Mouse (Mus musculus) lung, embryonic 14.5 days (tissue): ENCODE data around the gene Mtmr4. TPM values are rescaled to one million over a fixed set of nuclear protein-coding genes. Genes with fewer than 3 reads are reported as not detected.
A peak's percentile ranks its signal among the peaks of the same experiment; 100 is the strongest.

Source experiments
- ATAC-seq: fragments of 200-750 bp; cut with Nextera tagmentation; 2 replicates; pipeline ENCODE4 v1.8.0; 2017; ENCODE audit warnings: mild to moderate bottlenecking, moderate TSS enrichment, moderate library complexity; ENCODE audit not compliant: insufficient read depth
- DNase-seq: peaks from one replicate; pipeline ENCODE4 v3.0.0-alpha.2; 2015
- H3K27ac ChIP-seq: fragments of 300-500 bp; sonication (generic); 2 replicates; pipeline ENCODE4 v1.5.1; 2014; ENCODE audit warnings: low read depth, mild to moderate bottlenecking, moderate library complexity
- H3K27me3 ChIP-seq: fragments of 300-500 bp; sonication (generic); 2 replicates; pipeline ENCODE4 v1.6.1; 2014; ENCODE audit warnings: low read length, control low read depth; ENCODE audit not compliant: insufficient read depth
- H3K36me3 ChIP-seq: fragments of 300-500 bp; sonication (generic); 2 replicates; pipeline ENCODE4 v1.6.1; 2014; ENCODE audit warnings: control low read depth; ENCODE audit not compliant: insufficient read depth
- H3K4me1 ChIP-seq: fragments of 300-500 bp; sonication (generic); 2 replicates; pipeline ENCODE4 v1.6.1; 2014; ENCODE audit warnings: antibody characterized with exemption, control low read depth; ENCODE audit not compliant: insufficient read depth
- H3K4me2 ChIP-seq: fragments of 300-500 bp; sonication (generic); 2 replicates; pipeline ENCODE4 v1.6.1; 2014; ENCODE audit warnings: mild to moderate bottlenecking
- H3K4me3 ChIP-seq: fragments of 300-500 bp; sonication (generic); 2 replicates; pipeline ENCODE4 v1.5.1; 2014; ENCODE audit warnings: low read depth, low read length
- H3K9ac ChIP-seq: fragments of 300-500 bp; sonication (generic); 2 replicates; pipeline ENCODE4 v1.6.1; 2014
- H3K9me3 ChIP-seq: fragments of 300-500 bp; sonication (generic); 2 replicates; pipeline ENCODE4 v1.6.1; 2016; ENCODE audit warnings: low read depth, low read length, control low read depth
- CTCF ChIP-seq: IDR thresholded peaks from 2 replicates; pipeline ENCODE4 v1.5.1; 2016; ENCODE audit warnings: antibody characterized with exemption, low read depth
- WGBS: fragments of 180-500 bp; shearing (Covaris S2); extraction: QIAGEN DNeasy Blood & Tissue Kit; methylation state at CpG from one replicate; pipeline ENCODE4 v1.1.7; 2014; 5-methylcytosine and 5-hydroxymethylcytosine counted together
- polyA plus RNA-seq: library from polyadenylated mRNA; unstranded; fragments of >200 nt; fragmentation: Nextera tagmentation; extraction: Ambion mirVana; gene quantifications from 2 replicates; pipeline ENCODE4 v1.2.1, GENCODE M21; 2014

Gene Mtmr4
- 41.2 and 43.6 TPM in 2 replicates for polyA plus RNA-seq

- peaks cover 13% of the 10 kb centered on the region; the same call in 1 of the 2 replicates for H3K4me1 ChIP-seq
- WGBS, result under 1% methylated on average over 61 of the region's 61 CpGs
Measured at GRCm38 (mm10) chr11:87591526-87592353, at the start of gene Mtmr4. TSS of gene Mtmr4 (plus strand) at chr11:87592162.

GRCm38 (mm10) chr11:87542285-87542684 is 49.7 kb upstream of the Mtmr4 start:
- ATAC-seq (no peak), DNase-seq (peak; percentile 5)
- Histone ChIP-seq H3K4me3 (no peak overlapping the region), H3K27ac (no peak overlapping the region), H3K9ac (no peak overlapping the region), H3K36me3 (no peaks in the 10 kb centered on the region), H3K9me3 (no peaks in the 10 kb centered on the region), H3K4me1 (no peaks in the 10 kb centered on the region), H3K27me3 (no peaks in the 10 kb centered on the region), H3K4me2 (no peak overlapping the region)
- TF ChIP-seq CTCF, result no peak
- 34% methylated on average over 8 of the region's 8 CpGs for WGBS

More at GRCm38 (mm10) chr11:87591526-87592353, at the start of gene Mtmr4:
- H3K9ac ChIP-seq, result peak within 1 kb of the TSS; percentile 92
- DNase-seq (peak; percentile 99), ATAC-seq (peak; percentile 98)
- no peaks in the 10 kb centered on the region for H3K27me3 ChIP-seq
- H3K9me3 ChIP-seq, result no peaks in the 10 kb centered on the region
- TF ChIP-seq CTCF, result no peak; the same call in 1 of the 2 replicates
- peak within 1 kb of the TSS; percentile 60 for H3K4me3 ChIP-seq
- H3K4me2 ChIP-seq, result peak within 1 kb of the TSS; percentile 84
- H3K36me3 ChIP-seq, result peaks cover 13% of the 10 kb centered on the region
- H3K27ac ChIP-seq, result peak within 1 kb of the TSS; percentile 93

GRCm38 (mm10) chr11:87542906-87543305 is 49.1 kb upstream of the Mtmr4 start:
- H3K4me1 ChIP-seq, result no peaks in the 10 kb centered on the region
- no peaks in the 10 kb centered on the region for H3K9me3 ChIP-seq
- no peak overlapping the region for H3K27ac ChIP-seq
- no peaks in the 10 kb centered on the region for H3K36me3 ChIP-seq
- ATAC-seq (no peak), DNase-seq (no peak)
- H3K4me2 ChIP-seq, result no peak overlapping the region
- TF ChIP-seq CTCF, result no peak
- no peak overlapping the region for H3K9ac ChIP-seq
- H3K27me3 ChIP-seq, result no peaks in the 10 kb centered on the region
- no peak overlapping the region for H3K4me3 ChIP-seq
- 48% methylated on average over 3 of the region's 3 CpGs for WGBS

GRCm38 (mm10) chr11:87553342-87553741 is 38.6 kb upstream of the Mtmr4 start:
- Histone ChIP-seq H3K36me3 (no peaks in the 10 kb centered on the region), H3K9me3 (no peaks in the 10 kb centered on the region), H3K4me2 (no peak overlapping the region), H3K4me1 (peaks cover 7% of the 10 kb centered on the region; the same call in 1 of the 2 replicates), H3K4me3 (no peak overlapping the region), H3K27ac (no peak overlapping the region), H3K27me3 (no peaks in the 10 kb centered on the region), H3K9ac (no peak overlapping the region)
- 75% methylated on average over 4 of the region's 4 CpGs for WGBS
- TF ChIP-seq CTCF, result no peak
- no peak for DNase-seq
- no peak for ATAC-seq

GRCm38 (mm10) chr11:87554386-87554785 is 37.6 kb upstream of the Mtmr4 start:
- ATAC-seq, result peak; percentile 24; the same call in 1 of the 2 replicates
- Histone ChIP-seq H3K27ac (peak overlapping the region; percentile 58), H3K27me3 (no peaks in the 10 kb centered on the region), H3K9me3 (no peaks in the 10 kb centered on the region), H3K4me2 (no peak overlapping the region), H3K4me3 (no peak overlapping the region), H3K36me3 (no peaks in the 10 kb centered on the region), H3K9ac (no peak overlapping the region), H3K4me1 (peaks cover 7% of the 10 kb centered on the region; the same call in 1 of the 2 replicates)
- TF ChIP-seq CTCF, result no peak
- DNase-seq, result peak; percentile 81
- 24% methylated on average over 5 of the region's 5 CpGs for WGBS

- peak; percentile 60 for DNase-seq
Measured at GRCm38 (mm10) chr11:87555106-87555703, 36.8 kb upstream of the Mtmr4 start.

GRCm38 (mm10) chr11:87561208-87561607 is 30.8 kb upstream of the Mtmr4 start:
- WGBS, result 48% methylated on average over 6 of the region's 6 CpGs
- Histone ChIP-seq H3K36me3 (no peaks in the 10 kb centered on the region), H3K4me2 (no peak overlapping the region), H3K27me3 (no peaks in the 10 kb centered on the region), H3K9ac (no peak overlapping the region), H3K27ac (no peak overlapping the region), H3K9me3 (no peaks in the 10 kb centered on the region), H3K4me3 (no peak overlapping the region), H3K4me1 (no peaks in the 10 kb centered on the region)
- no peak for TF ChIP-seq CTCF
- ATAC-seq, result no peak
- no peak for DNase-seq

More at GRCm38 (mm10) chr11:87555106-87555703, 36.8 kb upstream of the Mtmr4 start:
- Histone ChIP-seq H3K27ac (peak overlapping the region; percentile 77), H3K27me3 (no peaks in the 10 kb centered on the region), H3K9me3 (no peaks in the 10 kb centered on the region), H3K4me2 (no peak overlapping the region), H3K36me3 (no peaks in the 10 kb centered on the region), H3K4me3 (no peak overlapping the region), H3K4me1 (peaks cover 7% of the 10 kb centered on the region; the same call in 1 of the 2 replicates), H3K9ac (no peak overlapping the region)
- WGBS, result 11% methylated on average over 2 of the region's 2 CpGs
- no peak for TF ChIP-seq CTCF
- ATAC-seq, result peak; percentile 80
